Mouse (Mus musculus) ES-Bruce4 (cell line): ENCODE data around the gene Dnmt3b.

Experiments
- CTCF ChIP-seq: IDR thresholded peaks from one replicate; pipeline ENCODE4 v1.8.1; 2011; ENCODE audit warnings: low read depth, low read length
- POLR2A ChIP-seq: IDR thresholded peaks from one replicate; pipeline ENCODE4 v1.8.1; 2011; ENCODE audit warnings: low read length; ENCODE audit not compliant: insufficient read depth

DNA sequence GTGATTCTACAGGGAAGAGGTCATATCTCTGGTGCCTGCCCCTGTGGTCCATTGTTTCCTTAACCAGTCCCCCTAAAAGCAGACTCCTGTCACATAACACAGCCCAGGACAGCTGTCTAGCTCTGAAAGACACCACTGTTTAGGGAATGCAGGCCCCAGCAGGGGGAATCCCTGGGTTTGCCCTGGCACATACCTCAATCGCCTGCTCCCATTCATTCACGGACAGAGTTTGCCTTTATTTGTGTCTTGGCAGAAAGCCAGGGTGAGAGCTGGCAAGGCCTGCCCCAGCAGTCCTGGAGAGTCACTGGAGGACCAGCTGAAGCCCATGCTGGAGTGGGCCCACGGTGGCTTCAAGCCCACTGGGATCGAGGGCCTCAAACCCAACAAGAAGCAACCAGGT lies 64.0 kb downstream of the Dnmt3b start:
- TF ChIP-seq CTCF: no peak
- no peak for TF ChIP-seq POLR2A
